Mouse (Mus musculus) megakaryocyte-erythroid progenitor cell, adult 5 weeks (primary cell): ENCODE measurements around the gene Snx11. TPM values are rescaled to one million over a fixed set of nuclear protein-coding genes. Genes with fewer than 3 reads are reported as not detected.

ENCODE experiments used
- polyA plus RNA-seq: library from polyadenylated mRNA; stranded (reverse); fragments of >175 nt; gene quantifications from 2 replicates; pipeline ENCODE4 v1.2.3, GENCODE M21; 2012

The Snx11 gene
- polyA plus RNA-seq, result 10.9 and 11.4 TPM in 2 replicates

DNA sequence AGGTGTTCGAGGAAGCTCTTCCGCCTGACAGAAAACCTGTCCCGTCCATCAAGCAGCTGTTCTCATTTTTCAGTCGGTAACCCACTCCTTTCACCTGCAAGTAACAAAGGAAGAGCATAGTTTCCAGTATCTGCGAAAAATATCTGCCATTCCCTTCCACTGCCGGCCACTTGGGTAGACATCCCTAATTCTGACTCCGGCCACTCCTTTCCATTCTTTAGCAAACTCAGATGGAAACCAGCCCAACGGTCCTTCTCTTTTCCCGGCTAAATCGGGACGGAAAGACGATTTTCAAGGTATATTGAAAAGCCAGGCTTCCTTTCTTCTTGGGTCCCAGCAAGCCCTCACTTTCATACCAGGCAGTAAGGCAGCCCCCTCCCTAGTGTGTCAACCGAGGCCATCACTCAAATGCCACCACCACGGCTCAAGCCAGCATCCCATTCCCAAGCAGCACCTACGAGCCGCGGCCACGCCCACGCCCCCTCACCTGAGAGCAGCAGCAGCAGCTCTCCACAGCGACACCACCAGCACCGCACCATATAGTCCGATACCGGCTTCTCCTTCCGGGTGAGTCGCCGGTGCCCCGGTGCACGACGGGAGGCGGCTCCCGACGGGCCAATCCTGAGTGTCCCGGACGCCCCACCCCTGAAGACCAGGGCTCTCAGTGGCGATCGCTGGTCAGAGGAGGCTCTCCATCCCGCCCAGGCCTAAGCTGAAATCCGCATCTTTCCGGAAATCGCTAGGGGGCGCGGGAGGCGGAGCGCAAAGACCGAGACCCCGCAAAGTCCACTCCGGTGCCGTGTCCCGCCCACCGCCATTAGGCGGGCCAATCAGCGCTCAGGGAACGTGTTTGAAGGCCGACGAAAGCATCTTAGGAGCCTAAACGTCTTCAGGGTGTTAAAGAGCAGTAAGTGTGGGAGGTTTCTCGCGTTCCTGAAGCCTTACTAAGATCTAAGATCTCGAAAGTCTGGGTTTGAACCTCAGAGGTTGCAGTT lies at the start of gene Snx11:
Gene Snx11, minus strand, starts transcription at position 592 of the 995 bp plus-strand sequence.

DNA sequence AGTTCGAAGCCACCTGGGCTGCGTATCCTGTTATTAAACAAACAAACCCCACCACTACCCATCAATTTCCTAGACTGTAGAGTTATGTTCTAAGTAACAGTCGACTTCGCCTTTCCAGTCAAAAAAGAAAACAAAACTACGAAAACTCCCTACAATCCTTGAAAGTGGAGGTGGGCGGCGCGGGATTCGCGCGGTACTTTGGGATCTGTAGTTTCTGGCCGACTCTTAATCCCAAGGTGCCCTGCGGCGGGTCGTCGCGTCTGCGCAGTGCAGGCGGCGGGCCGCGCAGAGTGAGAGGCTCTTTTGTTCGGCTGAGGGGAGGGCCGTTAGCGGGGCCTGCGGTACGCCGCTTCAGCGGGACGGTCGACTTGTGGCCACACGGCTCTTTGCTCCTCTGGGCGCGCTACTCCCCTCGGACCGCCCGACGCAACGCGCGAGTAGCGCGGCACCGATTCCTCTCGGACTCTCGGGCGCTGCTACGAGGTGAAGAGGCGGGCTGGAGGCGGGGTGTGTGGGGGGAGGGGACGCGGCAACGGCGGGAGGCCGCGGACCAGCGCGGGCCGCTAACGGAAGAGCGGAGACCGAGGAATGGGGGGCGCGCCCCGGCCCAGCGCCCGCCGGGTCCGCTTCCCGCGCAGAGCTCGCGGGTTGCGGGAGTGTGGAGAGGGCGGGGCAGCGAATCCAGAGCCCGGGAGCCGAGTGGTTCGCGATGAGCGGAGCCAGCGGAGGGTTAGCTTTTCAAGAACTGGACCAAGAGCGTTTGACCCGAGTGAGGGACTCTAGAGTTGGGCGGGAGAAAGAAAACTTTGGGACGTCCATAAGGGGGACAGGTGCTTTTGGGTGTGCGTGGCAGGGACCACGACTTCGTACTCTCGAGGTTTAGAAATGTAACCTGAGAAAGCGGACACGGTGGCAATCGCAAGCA lies 11.8 kb upstream of the Snx11 start, which contains the start of gene Cbx1:
Gene Cbx1, plus strand, starts transcription at position 257 of the 925 bp plus-strand sequence.

Other genes with a start within 250 kb of the Snx11 start
- gene Cbx1, start 11.6 kb upstream of the Snx11 start, polyA plus RNA-seq, result 41.6 and 69.2 TPM in 2 replicates
- 47.8 and 52.1 TPM in 2 replicates for gene Nfe2l1, start 52.4 kb upstream of the Snx11 start, polyA plus RNA-seq
- gene Copz2, start 72.3 kb upstream of the Snx11 start, polyA plus RNA-seq, result 4.2 and 5.6 TPM in 2 replicates
- gene Cdk5rap3, start 138.9 kb upstream of the Snx11 start, polyA plus RNA-seq, result 70.4 and 75.0 TPM in 2 replicates
- not detected in 2 replicates for gene Prr15l, start 150.5 kb upstream of the Snx11 start, polyA plus RNA-seq
- 18.1 and 21.9 TPM in 2 replicates for gene Pnpo, start 166.4 kb upstream of the Snx11 start, polyA plus RNA-seq
- 60.4 and 68.0 TPM in 2 replicates for gene Sp2, start 205.4 kb upstream of the Snx11 start, polyA plus RNA-seq
- gene Sp6, start 235.8 kb upstream of the Snx11 start, polyA plus RNA-seq, result 0.17 and 0.29 TPM in 2 replicates